ENCODE assay signal across 16 mouse cellular contexts in the genomic region with DNA sequence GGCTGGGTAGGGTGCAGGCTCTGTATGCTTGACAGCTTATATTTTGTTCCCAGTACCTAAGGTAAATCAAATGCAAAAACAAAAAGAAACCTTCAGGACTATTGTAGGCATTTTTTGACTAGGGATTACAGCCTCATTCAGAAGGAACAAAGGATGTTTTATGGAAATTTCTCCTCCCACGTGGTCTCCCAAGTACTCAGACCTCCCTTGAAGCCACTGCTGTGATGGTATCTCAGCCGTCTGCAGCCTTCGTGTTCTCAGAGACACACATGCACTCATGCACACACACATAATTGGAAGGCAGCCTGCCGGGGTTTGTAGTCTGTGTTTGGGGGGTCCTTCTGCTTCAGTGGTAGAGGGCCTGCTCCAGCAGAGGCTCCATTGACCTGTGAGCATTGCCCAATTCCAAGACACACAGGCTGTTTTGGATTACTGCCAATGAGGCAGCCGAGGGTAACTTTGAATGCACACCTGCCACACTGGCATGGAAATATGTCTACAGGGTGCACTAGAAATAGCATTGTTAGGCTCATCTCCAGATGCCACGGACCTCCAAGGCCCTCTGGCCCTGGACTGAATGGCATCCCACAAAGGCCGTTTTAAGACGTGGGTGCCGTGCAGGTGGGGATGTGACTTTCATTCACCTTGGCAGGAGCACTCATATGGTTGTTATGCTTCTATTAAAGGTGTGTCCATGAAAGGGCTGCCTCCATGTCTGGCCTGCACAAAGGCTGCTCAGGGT. TPM values are rescaled to one million over a fixed set of nuclear protein-coding genes. Genes with fewer than 3 reads are reported as not detected.
DNase-seq lines count a peak whose midpoint lies in the region; ATAC-seq and TF ChIP-seq lines count a peak whose summit lies in the region.
"Had no signal": no experiment of that assay in that cellular context is flagged by ENCODE, and none has a peak within 500 bp of the region (broad histone marks: within the 10 kb centered on the region; RNA-seq: fewer than 3 reads in every experiment).

No protein-coding gene starts in this region.

- no peak for TF ChIP-seq POLR2A in kidney, adult 2 months (IDR thresholded peaks at IDR 0.05; ENCODE audit: low read depth, low read length)
- no peak for TF ChIP-seq POLR2A in brain, embryonic 14.5 days (IDR thresholded peaks at IDR 0.05; ENCODE audit: borderline replicate concordance, extremely low read depth, insufficient read depth, insufficient read length, poor library complexity, severe bottlenecking)
- TF ChIP-seq POLR2A in limb, embryonic 14.5 days (IDR thresholded peaks at IDR 0.05; ENCODE audit: borderline replicate concordance, extremely low read depth, insufficient read depth, insufficient read length): no peak

- H3K9ac ChIP-seq in kidney, embryonic 14.5 days (ENCODE audit: low read depth, low read length): no peak overlapping the region
- H3K9ac ChIP-seq in limb, embryonic 14.5 days (ENCODE audit: low read depth, low read length, severe bottlenecking): no peak overlapping the region
- H3K9ac ChIP-seq: lung, embryonic 15.5 days had no signal

- H3K36me3 ChIP-seq in kidney, adult 2 months (ENCODE audit: control insufficient read depth, insufficient read depth, low read length): no peaks in the 10 kb centered on the region
- no peaks in the 10 kb centered on the region for H3K36me3 ChIP-seq in kidney, embryonic 14.5 days (ENCODE audit: control insufficient read depth, insufficient read depth, low read length)
- no peaks in the 10 kb centered on the region for H3K36me3 ChIP-seq in limb, embryonic 14.5 days (ENCODE audit: control insufficient read depth, insufficient read depth, low read length)
- H3K36me3 ChIP-seq: lung, embryonic 15.5 days had no signal

- H3K27me3 ChIP-seq in kidney, adult 2 months (replicated peaks; ENCODE audit: control insufficient read depth, insufficient read depth, low read length): no peaks in the 10 kb centered on the region
- H3K27me3 ChIP-seq in kidney, embryonic 14.5 days (ENCODE audit: control insufficient read depth, insufficient read depth, low read length): no peaks in the 10 kb centered on the region
- H3K27me3 ChIP-seq in limb, embryonic 14.5 days (ENCODE audit: control insufficient read depth, insufficient read depth, low read length): no peaks in the 10 kb centered on the region
- H3K27me3 ChIP-seq: CH12.LX; lung, embryonic 15.5 days had no signal

- DNase-seq in kidney, adult 2 months: peak; percentile 12
- peak; percentile 75 for DNase-seq in brain, embryonic 14.5 days (ENCODE audit: low read depth)
- DNase-seq in cerebellum, postnatal 14 days: peak; percentile 25 to 35
- no peak for DNase-seq in limb, embryonic 14.5 days (ENCODE audit: low spot score)
- DNase-seq in lung, postnatal 36 days: no peak
- no peak for DNase-seq in gastrocnemius, postnatal 4 days (ENCODE audit: low spot score in 2 of 2)
- DNase-seq: heart, adult 18-20 months; heart, postnatal 36 days; right cerebral cortex, adult 18-20 months; thymus, postnatal 14 days had no signal

- H3K9me3 ChIP-seq in kidney, embryonic 14.5 days (ENCODE audit: control insufficient read depth, low read length): no peaks in the 10 kb centered on the region
- H3K9me3 ChIP-seq in limb, embryonic 14.5 days (ENCODE audit: control insufficient read depth, low read length): no peaks in the 10 kb centered on the region
- H3K9me3 ChIP-seq: lung, embryonic 15.5 days had no signal

- H3K4me2 ChIP-seq in kidney, embryonic 14.5 days (replicated peaks; ENCODE audit: low read depth, low read length): no peak overlapping the region
- no peak overlapping the region for H3K4me2 ChIP-seq in limb, embryonic 14.5 days (replicated peaks; ENCODE audit: low read depth, low read length, severe bottlenecking)
- H3K4me2 ChIP-seq: lung, embryonic 15.5 days had no signal

- no peaks in the 10 kb centered on the region for H3K4me1 ChIP-seq in kidney, adult 2 months (ENCODE audit: control insufficient read depth, insufficient read depth, low read length)
- H3K4me1 ChIP-seq in kidney, embryonic 14.5 days (ENCODE audit: control insufficient read depth, insufficient read depth, low read length): no peaks in the 10 kb centered on the region; the same call in 1 of the 2 replicates
- H3K4me1 ChIP-seq in limb, embryonic 14.5 days (ENCODE audit: control insufficient read depth, insufficient read depth, low read length): peaks cover 5% of the 10 kb centered on the region; the same call in 1 of the 2 replicates
- H3K4me1 ChIP-seq: lung, embryonic 15.5 days had no signal

- no peak for TF ChIP-seq CTCF in kidney, adult 2 months (conservative IDR thresholded peaks at IDR 0.05; ENCODE audit: insufficient read depth, insufficient read length, low read depth, low read length)
- no peak for TF ChIP-seq CTCF in brain, embryonic 14.5 days (IDR thresholded peaks at IDR 0.05; ENCODE audit: borderline replicate concordance, extremely low read depth, insufficient read depth, insufficient read length)

- WGBS in kidney, adult 2 months: 53% methylated on average over 9 of the region's 9 CpGs
- 63% methylated on average over 9 of the region's 9 CpGs for WGBS in kidney, embryonic 14.5 days
- 47% methylated on average over 9 of the region's 9 CpGs for WGBS in limb, embryonic 14.5 days

- no peak for ATAC-seq in kidney, embryonic 14.5 days (ENCODE audit: low FRiP score, low TSS enrichment)
- peak; percentile 41; the same call in 1 of the 2 replicates for ATAC-seq in limb, embryonic 14.5 days (ENCODE audit: low FRiP score, low read depth)

- no peak overlapping the region for H3K27ac ChIP-seq in kidney, adult 2 months (ENCODE audit: insufficient read depth, low read depth, low read length)
- H3K27ac ChIP-seq in kidney, embryonic 14.5 days (ENCODE audit: low read depth, low read length): no peak overlapping the region
- no peak overlapping the region for H3K27ac ChIP-seq in limb, embryonic 14.5 days (replicated peaks; ENCODE audit: low read depth, low read length)
- H3K27ac ChIP-seq: lung, embryonic 15.5 days had no signal

- no peak overlapping the region for H3K4me3 ChIP-seq in kidney, adult 2 months (ENCODE audit: insufficient read depth, low read depth, low read length)
- H3K4me3 ChIP-seq in kidney, embryonic 14.5 days (ENCODE audit: low read length): no peak overlapping the region
- no peak overlapping the region for H3K4me3 ChIP-seq in limb, embryonic 14.5 days (replicated peaks; ENCODE audit: low read length)
- H3K4me3 ChIP-seq: lung, embryonic 15.5 days had no signal

RNA-seq across cellular contexts. Expression of gene Rpl36-ps4, which starts 41.1 kb away (rescaled TPM):
- not detected in 2 replicates for polyA plus RNA-seq in kidney, adult 2 months (2012; rRNA removed)
- not detected in 2 replicates for polyA plus RNA-seq in kidney, embryonic 14.5 days (2014; fragmentation: Nextera tagmentation; extraction: Ambion mirVana)
- polyA plus RNA-seq in brain, embryonic 14.5 days (2012; rRNA removed): not detected in 2 replicates
- polyA plus RNA-seq in limb, embryonic 14.5 days (2012; rRNA removed): not detected in 2 replicates
- not detected in 2 replicates for polyA plus RNA-seq in limb, embryonic 14.5 days (2014; fragmentation: Nextera tagmentation; extraction: Ambion mirVana)
- total RNA-seq in gastrocnemius, postnatal 4 days (2021): not detected
- total RNA-seq: adrenal gland, postnatal 4 days; CH12.LX; heart, adult 18-20 months; heart, postnatal 36 days; left cerebral cortex, postnatal 10 days had no signal
- polyA plus RNA-seq: cortical plate, adult 2 months; lung, embryonic 15.5 days had no signal

Comparison
In these comparisons a context has a peak if more than half of its experiments do, and no peak if none do; other contexts are left out.
1. DNase-seq: peak in kidney, adult 2 months (single experiment), brain, embryonic 14.5 days (single experiment) and cerebellum, postnatal 14 days (2 of 2); none in limb, embryonic 14.5 days (single experiment), lung, postnatal 36 days (single experiment) and gastrocnemius, postnatal 4 days (0 of 2).